Mouse (Mus musculus) small intestine, adult 2 months (tissue): ENCODE results near the gene Lin28a. TPM values are rescaled to one million over a fixed set of nuclear protein-coding genes. Genes with fewer than 3 reads are reported as not detected.
"Not testable (repeated sequence)": the region's sequence is repeated elsewhere in the genome, so short reads cannot be mapped to it uniquely, and the experiment has no call there.

Source experiments
- H3K27ac ChIP-seq: fragments of 200-500 bp; 2 replicates; pipeline ENCODE4 v1.5.1; 2012; ENCODE audit warnings: low read depth, low read length, control low read depth, inconsistent platforms; ENCODE audit not compliant: insufficient read depth
- H3K27me3 ChIP-seq: fragments of 200-500 bp; 2 replicates; pipeline ENCODE4 v1.6.1; 2012; ENCODE audit warnings: mild to moderate bottlenecking, moderate library complexity, low read length, inconsistent platforms; ENCODE audit not compliant: control insufficient read depth, insufficient read depth
- H3K36me3 ChIP-seq: fragments of 200-500 bp; 2 replicates; pipeline ENCODE4 v1.6.1; 2012; ENCODE audit warnings: mild to moderate bottlenecking, low read length, control low read depth, inconsistent platforms; ENCODE audit not compliant: control insufficient read depth, insufficient read depth
- H3K4me1 ChIP-seq: fragments of 200-500 bp; 2 replicates; pipeline ENCODE4 v1.6.1; 2012; ENCODE audit warnings: low read length, inconsistent platforms, mixed read lengths; ENCODE audit not compliant: control insufficient read depth, insufficient read depth, insufficient read length
- H3K4me3 ChIP-seq: fragments of 200-500 bp; 2 replicates; pipeline ENCODE4 v1.5.1; 2012; ENCODE audit warnings: low read depth, mild to moderate bottlenecking, control low read depth, inconsistent platforms, low read length, moderate library complexity
- CTCF ChIP-seq: fragments of 200-500 bp; IDR thresholded peaks from 2 replicates; pipeline ENCODE4 v1.5.1; 2012; ENCODE audit warnings: low read depth, mild to moderate bottlenecking, control low read depth, inconsistent platforms, low read length, moderate library complexity, mixed read lengths; ENCODE audit not compliant: insufficient replicate concordance, insufficient read length; ENCODE audit errors: extremely low read depth
- POLR2A ChIP-seq: fragments of 200-500 bp; IDR thresholded peaks from 2 replicates; pipeline ENCODE4 v1.6.1; 2012; ENCODE audit warnings: low read depth, mild to moderate bottlenecking, control low read depth, inconsistent platforms, low read length, moderate library complexity
- WGBS: fragments of 180-500 bp; shearing (Covaris S2); methylation state at CpG from one replicate; pipeline ENCODE4 v1.1.7; 2018; 5-methylcytosine and 5-hydroxymethylcytosine counted together
- polyA plus RNA-seq: library from polyadenylated mRNA; depleted of rRNA; stranded (reverse); fragments of >200 nt; gene quantifications from 2 replicates; pipeline ENCODE4 v1.2.3, GENCODE M21; 2012

Lin28a gene
- polyA plus RNA-seq, 1 experiment, result not detected

DNA sequence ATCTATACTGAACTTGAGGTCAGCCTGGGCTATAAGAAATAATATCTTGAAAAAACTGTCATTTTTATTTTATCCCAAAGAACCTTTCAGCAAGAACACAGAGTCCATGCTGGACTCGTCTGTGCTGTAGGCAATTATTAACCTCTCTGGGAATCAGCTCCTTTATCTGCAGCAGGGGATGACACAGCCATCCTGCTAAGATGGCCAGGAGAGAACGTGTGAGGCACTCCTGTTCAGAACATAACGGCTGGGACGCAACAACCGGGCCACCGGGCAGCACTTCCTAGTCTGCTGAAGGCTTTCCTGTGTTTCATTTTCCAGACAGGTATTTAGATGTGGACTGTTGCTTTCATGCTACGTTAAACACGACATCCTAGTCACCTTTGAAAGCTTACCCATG lies 23.9 kb downstream of the Lin28a start:
- no peak overlapping the region for H3K4me3 ChIP-seq
- H3K27ac ChIP-seq, result no peak overlapping the region
- 74% methylated on average over 8 of the region's 8 CpGs for WGBS
- TF ChIP-seq CTCF (no peak), POLR2A (no peak)
- peaks cover 36% of the 10 kb centered on the region for H3K36me3 ChIP-seq
- H3K27me3 ChIP-seq, result no peaks in the 10 kb centered on the region
- H3K4me1 ChIP-seq, result no peaks in the 10 kb centered on the region; the same call in 1 of the 2 replicates

DNA sequence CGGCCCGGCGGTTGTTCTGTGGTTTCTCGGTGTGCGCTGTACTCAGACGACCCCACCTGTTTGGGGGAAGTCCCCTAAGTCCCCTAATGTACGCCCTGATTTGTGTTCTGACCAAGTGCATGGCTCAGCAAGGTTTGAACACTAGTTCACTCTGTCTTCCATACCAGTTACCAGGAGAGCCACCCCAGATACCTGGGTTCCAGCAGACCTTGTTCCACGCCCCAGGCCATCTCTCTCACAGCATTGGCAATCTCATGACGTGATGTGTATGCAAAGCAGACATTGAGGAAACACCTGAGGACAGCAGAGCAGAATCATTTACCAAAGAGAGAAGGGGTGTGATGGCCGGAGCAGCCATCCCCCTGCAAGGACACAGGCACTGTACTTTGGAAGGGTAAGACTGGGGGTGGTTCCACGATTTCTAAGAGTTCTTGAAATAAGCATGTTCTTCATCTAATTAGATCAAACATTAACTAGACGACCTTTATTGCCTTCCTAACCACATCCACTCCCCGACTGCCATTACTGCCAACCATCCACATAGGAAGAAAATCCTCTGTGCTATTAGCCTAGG lies 27.5 kb downstream of the Lin28a start:
- no peaks in the 10 kb centered on the region for H3K4me1 ChIP-seq
- TF ChIP-seq CTCF, result no peak
- no peak for TF ChIP-seq POLR2A
- WGBS, result 69% methylated on average over 13 of the region's 13 CpGs
- H3K36me3 ChIP-seq, result peaks cover 41% of the 10 kb centered on the region
- no peak overlapping the region for H3K27ac ChIP-seq
- H3K27me3 ChIP-seq, result no peaks in the 10 kb centered on the region
- H3K4me3 ChIP-seq, result no peak overlapping the region

DNA sequence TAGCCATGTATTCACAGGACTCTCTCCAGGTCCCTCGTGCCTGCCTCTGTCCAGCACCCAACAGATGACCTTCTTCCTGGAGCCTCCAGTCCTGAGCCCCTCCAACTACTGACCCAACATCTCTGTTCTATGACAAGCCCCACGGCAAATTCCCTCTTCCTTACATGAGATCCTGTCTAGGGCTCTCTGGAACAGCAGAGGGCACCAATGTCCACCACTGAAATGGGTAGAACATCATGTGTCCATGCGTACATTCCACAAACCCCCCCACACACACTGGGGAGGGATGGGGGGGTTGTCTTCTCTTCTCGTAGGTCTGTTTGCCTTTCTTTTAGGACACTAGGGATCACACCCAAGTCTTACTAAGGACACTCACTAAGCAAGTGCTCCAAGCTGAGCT lies 28.6 kb downstream of the Lin28a start:
- TF ChIP-seq CTCF, result no peak
- TF ChIP-seq POLR2A, result no peak
- Histone ChIP-seq H3K27ac (no peak overlapping the region), H3K27me3 (no peaks in the 10 kb centered on the region), H3K4me1 (no peaks in the 10 kb centered on the region), H3K36me3 (peaks cover 38% of the 10 kb centered on the region), H3K4me3 (no peak overlapping the region)
- WGBS, result 82% methylated on average over 4 of the region's 4 CpGs

DNA sequence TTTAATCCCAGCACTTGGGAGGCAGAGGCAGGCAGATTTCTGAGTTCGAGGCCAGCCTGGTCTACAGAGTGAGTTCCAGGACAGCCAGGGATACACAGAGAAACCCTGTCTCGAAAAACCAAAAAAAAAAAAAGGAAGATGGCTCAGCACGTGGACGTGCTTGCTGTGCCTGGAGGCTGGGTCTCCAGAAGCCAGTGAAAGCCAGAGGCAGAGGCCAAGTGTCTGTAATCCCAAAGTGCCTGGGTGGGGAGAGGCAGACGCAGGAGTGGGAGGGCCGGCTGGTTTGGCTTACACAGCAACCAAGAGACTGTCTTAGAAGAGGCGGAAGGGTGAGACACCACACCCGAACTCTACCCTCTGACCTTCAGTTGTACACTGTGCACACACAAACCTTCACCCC lies 30.4 kb downstream of the Lin28a start:
- H3K27me3 ChIP-seq, H3K4me3 ChIP-seq, H3K27ac ChIP-seq, H3K4me1 ChIP-seq: not testable (repeated sequence)
- WGBS, result 87% methylated on average over 8 of the region's 8 CpGs
- H3K36me3 ChIP-seq, result peaks cover 28% of the 10 kb centered on the region

DNA sequence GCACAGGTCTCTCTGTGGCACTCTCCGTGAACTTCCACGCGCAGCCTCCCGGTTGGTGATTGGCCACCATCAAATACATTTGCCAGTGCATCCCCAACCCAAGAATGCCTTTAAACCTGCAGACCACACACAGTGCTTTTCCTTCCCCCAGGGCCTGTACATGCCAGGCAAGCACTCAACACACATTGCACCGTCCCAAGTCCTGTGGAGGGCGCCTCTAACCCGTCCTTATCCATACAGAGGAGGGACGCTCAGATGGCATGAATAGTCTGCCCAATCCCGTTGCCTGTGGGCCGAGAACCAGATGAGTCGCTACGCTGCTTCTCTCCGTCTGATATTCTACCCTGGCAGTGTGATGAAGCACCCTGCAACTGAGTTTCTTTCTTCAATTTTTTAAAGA lies 35.7 kb downstream of the Lin28a start:
- Histone ChIP-seq H3K36me3 (peaks cover 30% of the 10 kb centered on the region), H3K27me3 (no peaks in the 10 kb centered on the region), H3K4me3 (no peak overlapping the region), H3K4me1 (no peaks in the 10 kb centered on the region), H3K27ac (no peak overlapping the region)
- TF ChIP-seq POLR2A, result no peak
- TF ChIP-seq CTCF, result no peak
- 93% methylated on average over 13 of the region's 13 CpGs for WGBS

DNA sequence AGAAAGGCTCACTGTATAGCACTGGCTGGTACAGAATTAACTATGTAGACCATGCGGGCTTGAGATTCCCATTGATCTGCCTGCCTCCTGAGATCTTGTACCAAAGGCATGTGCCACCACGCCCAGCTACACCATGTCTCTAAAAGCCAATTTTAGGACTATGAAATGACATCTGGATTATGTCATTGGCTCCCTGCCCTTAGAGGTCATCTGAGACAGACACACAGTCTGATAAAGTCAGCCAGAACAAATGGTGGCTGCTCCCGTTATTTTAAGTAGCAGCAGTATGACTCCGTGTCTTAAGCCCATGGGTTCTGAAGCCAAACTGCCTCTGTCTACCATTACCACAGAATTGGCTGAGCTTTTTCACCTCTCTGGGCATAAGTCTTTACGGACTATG lies 38.1 kb downstream of the Lin28a start:
- no peak overlapping the region for H3K4me3 ChIP-seq
- no peaks in the 10 kb centered on the region for H3K4me1 ChIP-seq
- TF ChIP-seq POLR2A, result no peak
- no peak for TF ChIP-seq CTCF
- H3K27me3 ChIP-seq, result no peaks in the 10 kb centered on the region
- H3K27ac ChIP-seq, result no peak overlapping the region
- 88% methylated on average over 5 of the region's 5 CpGs for WGBS
- peaks cover 29% of the 10 kb centered on the region for H3K36me3 ChIP-seq

DNA sequence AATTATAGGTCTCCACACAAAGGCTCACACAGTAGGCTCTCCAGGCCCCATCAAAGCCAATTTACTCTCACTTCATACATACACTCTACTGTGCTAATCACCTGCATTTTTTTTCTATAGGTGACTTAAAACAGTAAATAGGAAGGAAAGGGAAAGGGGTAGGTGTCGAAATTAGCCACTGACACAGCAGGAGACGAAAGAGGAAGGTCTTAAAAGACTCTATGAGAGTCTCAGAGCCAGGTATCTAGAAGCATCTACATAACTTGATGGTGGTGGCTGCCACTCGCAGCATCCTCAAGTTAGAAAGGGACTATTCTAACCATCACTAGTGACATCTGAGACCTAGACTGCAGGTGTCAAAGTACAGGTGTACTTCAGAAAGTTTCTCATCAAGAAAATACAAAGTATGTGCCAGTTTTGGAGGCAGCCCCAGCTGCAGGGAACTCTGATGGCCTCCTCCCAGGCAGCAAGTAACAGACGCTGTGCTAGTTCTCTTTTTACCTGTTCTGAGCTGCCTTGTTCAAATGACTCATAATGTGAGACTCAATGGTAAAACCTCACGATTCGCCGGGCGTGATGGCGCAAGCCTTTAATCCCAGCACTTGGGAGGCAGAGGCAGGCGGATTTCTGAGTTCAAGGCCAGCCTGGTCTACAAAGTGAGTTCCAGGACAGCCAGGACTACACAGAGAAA lies 40.5 kb downstream of the Lin28a start:
- TF ChIP-seq POLR2A, result no peak
- Histone ChIP-seq H3K27me3 (no peaks in the 10 kb centered on the region), H3K4me1 (no peaks in the 10 kb centered on the region), H3K27ac (no peak overlapping the region), H3K4me3 (no peak overlapping the region), H3K36me3 (peaks cover 25% of the 10 kb centered on the region)
- WGBS, result 87% methylated on average over 10 of the region's 10 CpGs

DNA sequence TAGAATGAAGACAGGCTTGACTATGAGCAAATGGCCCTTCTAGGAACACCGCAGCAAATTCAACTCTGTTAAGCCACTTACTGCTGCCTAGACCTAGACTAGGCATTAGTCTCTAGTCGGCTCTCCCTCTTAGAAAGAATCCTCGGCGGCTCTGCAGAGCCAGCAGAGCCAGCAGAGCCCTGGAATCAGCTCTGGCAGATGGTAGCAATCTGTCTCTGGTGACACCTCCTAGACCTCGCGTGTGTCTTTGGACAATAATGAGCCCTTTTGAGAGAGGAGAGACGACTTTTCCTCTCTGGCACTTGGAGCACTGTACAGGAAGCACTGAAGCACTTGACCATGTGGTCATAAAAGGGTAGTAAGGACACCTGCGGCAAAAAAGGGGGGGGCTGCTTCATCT lies 46.9 kb downstream of the Lin28a start:
- Histone ChIP-seq H3K4me3 (no peak overlapping the region), H3K27ac (no peak overlapping the region), H3K36me3 (no peaks in the 10 kb centered on the region; the same call in 1 of the 2 replicates), H3K4me1 (peaks cover 7% of the 10 kb centered on the region; the same call in 1 of the 2 replicates), H3K27me3 (no peaks in the 10 kb centered on the region)
- no peak for TF ChIP-seq POLR2A
- no peak for TF ChIP-seq CTCF
- 80% methylated on average over 8 of the region's 8 CpGs for WGBS
